Mouse (Mus musculus) layer of hippocampus, postnatal 36 days (tissue): ENCODE results near the gene Nt5e. TPM values are rescaled to one million over a fixed set of nuclear protein-coding genes. Genes with fewer than 3 reads are reported as not detected.

Source experiments
- DNase-seq, 2 experiments: peaks; one replicate each; pipeline ENCODE4 v3.0.0; 2022
- total RNA-seq, 2 experiments: library from RNA; stranded (reverse); gene quantifications; 2 replicates each; pipeline ENCODE4 v1.2.3; 2021

Gene Nt5e
- total RNA-seq, 2 experiments from 2014 or later, result 2.7 to 3.4 TPM

DNA sequence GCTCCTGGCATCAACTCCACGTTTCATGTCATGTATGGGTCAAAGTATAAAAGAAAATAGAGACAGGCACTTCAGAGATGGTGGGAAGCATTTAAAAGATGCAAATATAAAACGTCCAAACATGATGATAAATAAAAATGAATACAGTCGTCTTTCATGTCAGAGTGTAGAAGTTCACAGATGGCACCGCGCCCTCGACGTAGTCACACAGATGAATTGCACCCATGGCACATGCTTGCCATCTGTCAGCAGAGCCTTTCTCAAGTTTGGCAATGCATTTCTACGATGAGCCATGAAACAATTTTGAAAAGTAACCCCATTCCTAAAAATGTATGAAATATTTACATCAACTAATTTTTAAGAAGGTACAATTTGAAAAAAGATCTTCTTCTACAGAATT lies 67.9 kb downstream of the Nt5e start:
- peak in 1 of 2 experiments; percentile 11 for DNase-seq

DNA sequence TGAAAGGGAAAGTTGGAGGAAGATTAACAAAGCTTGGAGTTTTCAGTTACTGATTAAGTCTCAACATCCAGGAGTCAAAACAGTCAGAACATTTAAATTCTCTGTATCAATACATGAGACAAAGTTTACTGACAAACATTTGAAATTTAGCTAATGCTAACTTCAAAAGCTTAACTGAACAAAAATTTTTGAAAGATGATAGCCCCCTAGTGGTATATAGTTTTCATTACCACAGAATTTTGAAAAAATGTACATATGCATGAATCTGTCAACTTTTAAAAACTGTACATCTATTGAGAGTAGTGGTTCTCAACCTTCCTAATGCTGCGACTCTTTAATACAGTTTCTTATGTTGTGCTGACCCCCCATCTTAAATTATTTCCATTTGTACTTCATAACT lies 71.5 kb downstream of the Nt5e start:
- no peak for DNase-seq

GRCm38 (mm10) chr9:88404088-88404487 lies 77.1 kb downstream of the Nt5e start:
- peak in 1 of 2 experiments; percentile 7 for DNase-seq

GRCm38 (mm10) chr9:88404515-88404914 lies 77.5 kb downstream of the Nt5e start:
- DNase-seq, result no peak

DNA sequence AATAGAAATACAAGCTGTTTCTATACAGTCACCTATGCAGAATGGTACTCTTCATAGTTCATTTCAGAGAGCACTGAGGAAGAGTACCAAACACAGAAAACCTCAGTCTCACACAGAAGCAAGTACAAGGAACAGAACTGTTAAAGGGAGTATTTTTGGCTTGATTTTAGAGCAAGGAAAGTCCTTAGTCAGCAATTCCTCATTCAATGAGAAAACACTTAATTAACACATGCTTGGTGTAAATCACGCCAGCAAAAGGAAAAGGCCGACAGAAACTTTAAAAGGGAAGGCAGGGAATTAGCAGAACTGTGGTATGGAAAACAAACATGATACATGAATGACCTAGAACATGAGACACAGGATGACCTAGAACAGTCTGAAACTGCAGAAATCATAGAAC lies 83.0 kb downstream of the Nt5e start:
- DNase-seq, result no peak

DNA sequence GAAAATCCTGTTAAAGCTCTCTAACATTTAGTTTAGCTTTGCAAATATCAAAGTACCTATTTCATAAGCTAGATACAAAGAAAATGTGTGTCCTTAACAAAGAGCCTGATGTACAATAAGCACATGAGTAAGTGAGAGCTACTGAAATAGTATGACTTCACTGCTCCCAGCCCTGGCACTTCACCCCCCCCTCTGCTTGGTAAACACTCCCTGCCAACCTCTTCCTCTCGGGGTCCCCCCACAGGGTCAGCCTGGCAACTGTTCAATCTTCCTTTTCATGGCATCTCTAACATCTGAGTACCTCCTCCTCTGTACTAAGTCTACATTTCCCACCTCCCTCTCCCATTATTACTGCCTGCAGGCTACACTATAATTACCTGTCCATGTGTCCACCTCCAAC lies 89.8 kb downstream of the Nt5e start:
- DNase-seq, result no peak

Other genes with a start within 250 kb of the Nt5e start
- gene Snx14, start 111.8 kb downstream of the Nt5e start, total RNA-seq, result 10 to 100 TPM; 49.9 to 52.9 TPM
- not detected for gene Gm20537, start 129.4 kb downstream of the Nt5e start, total RNA-seq
- 10 to 100 TPM; 69.5 to 70.8 TPM for gene Syncrip, start 155.4 kb downstream of the Nt5e start, total RNA-seq
- 10 to 100 TPM; 22.4 to 24.7 TPM for gene Zfp949, start 220.8 kb downstream of the Nt5e start, total RNA-seq